Mouse (Mus musculus): ENCODE data around the gene Cdt1. TPM values are rescaled to one million over a fixed set of nuclear protein-coding genes. Genes with fewer than 3 reads are reported as not detected.
A peak's percentile ranks its signal among the peaks of the same experiment; 100 is the strongest.

The Cdt1 gene
- polyA plus RNA-seq, 1 experiment from 2014 or later, result 39.3 TPM

GRCm38 (mm10) chr8:122606810-122607209 lies 39.0 kb downstream of the Cdt1 start:
- peaks cover 10% of the 10 kb centered on the region for H3K4me1 ChIP-seq
- no peak overlapping the region for H3K27ac ChIP-seq
- H3K36me3 ChIP-seq, result no peaks in the 10 kb centered on the region
- no peak overlapping the region for H3K4me2 ChIP-seq (replicated peaks)
- no peak for ATAC-seq (ENCODE audit: low FRiP score, low read depth)
- H3K9ac ChIP-seq, result no peak overlapping the region
- no peaks in the 10 kb centered on the region for H3K27me3 ChIP-seq
- H3K4me3 ChIP-seq, result no peak overlapping the region
- 81% methylated on average over 11 of the region's 12 CpGs for WGBS
- H3K9me3 ChIP-seq, result no peaks in the 10 kb centered on the region

GRCm38 (mm10) chr8:122610209-122610608 lies 42.4 kb downstream of the Cdt1 start:
- WGBS, result 68% methylated on average over 4 of the region's 4 CpGs

GRCm38 (mm10) chr8:122610612-122611277 lies 42.9 kb downstream of the Cdt1 start:
- no peaks in the 10 kb centered on the region for H3K27me3 ChIP-seq
- H3K9ac ChIP-seq, result peak overlapping the region; percentile 77
- peaks cover 25% of the 10 kb centered on the region for H3K4me1 ChIP-seq
- H3K4me2 ChIP-seq (replicated peaks), result peak overlapping the region; percentile 92
- ATAC-seq (ENCODE audit: low FRiP score, low read depth), result no peak; the same call in 1 of the 2 replicates
- peaks cover 17% of the 10 kb centered on the region for H3K36me3 ChIP-seq
- peak overlapping the region; percentile 76 for H3K4me3 ChIP-seq
- H3K9me3 ChIP-seq, result no peaks in the 10 kb centered on the region
- 2% methylated on average over 20 of the region's 20 CpGs for WGBS
- no peak overlapping the region; the same call in 1 of the 2 replicates for H3K27ac ChIP-seq

More at GRCm38 (mm10) chr8:122610209-122610608, 42.4 kb downstream of the Cdt1 start:
- no peak overlapping the region for H3K27ac ChIP-seq
- H3K4me1 ChIP-seq, result peaks cover 21% of the 10 kb centered on the region
- H3K36me3 ChIP-seq, result peaks cover 14% of the 10 kb centered on the region
- no peaks in the 10 kb centered on the region for H3K9me3 ChIP-seq
- no peak overlapping the region for H3K9ac ChIP-seq
- peak overlapping the region; percentile 76; the same call in 1 of the 2 replicates for H3K4me3 ChIP-seq
- no peaks in the 10 kb centered on the region for H3K27me3 ChIP-seq
- peak overlapping the region; percentile 92 for H3K4me2 ChIP-seq (replicated peaks)
- no peak for ATAC-seq (ENCODE audit: low FRiP score, low read depth)

- Histone ChIP-seq H3K36me3 (peaks cover 17% of the 10 kb centered on the region), H3K4me2 (replicated peaks) (peak within 1 kb of the TSS; percentile 92), H3K27me3 (no peaks in the 10 kb centered on the region), H3K9me3 (no peaks in the 10 kb centered on the region), H3K9ac (peak within 1 kb of the TSS; percentile 81), H3K4me3 (peak within 1 kb of the TSS; percentile 76), H3K4me1 (peaks cover 33% of the 10 kb centered on the region), H3K27ac (peak within 1 kb of the TSS; percentile 67)
- peak; percentile 96 for ATAC-seq (ENCODE audit: low FRiP score, low read depth)
- WGBS, result under 1% methylated on average over 56 of the region's 57 CpGs
Observed at GRCm38 (mm10) chr8:122611295-122612133, 43.7 kb downstream of the Cdt1 start, which contains the start of the genes Galns and Trappc2l. Galns (minus strand) TSS chr8:122611463. Trappc2l (plus strand) TSS chr8:122611640.

GRCm38 (mm10) chr8:122616181-122616905 lies 48.5 kb downstream of the Cdt1 start:
- ATAC-seq (ENCODE audit: low FRiP score, low read depth), result 0 out of 2 replicates have a peak, but pooled peaks have one; percentile 4
- Histone ChIP-seq H3K27ac (peak overlapping the region; percentile 61), H3K9me3 (no peaks in the 10 kb centered on the region), H3K4me1 (peaks cover 53% of the 10 kb centered on the region), H3K27me3 (no peaks in the 10 kb centered on the region), H3K4me3 (no peak overlapping the region), H3K36me3 (peaks cover 17% of the 10 kb centered on the region), H3K9ac (no peak overlapping the region; the same call in 1 of the 2 replicates), H3K4me2 (replicated peaks) (peak overlapping the region; percentile 3; the same call in 1 of the 2 replicates)
- WGBS, result 56% methylated on average over 9 of the region's 9 CpGs

- ATAC-seq (ENCODE audit: low FRiP score, low read depth), result peak; percentile 38; the same call in 1 of the 2 replicates
- Histone ChIP-seq H3K4me1 (peaks cover 43% of the 10 kb centered on the region), H3K9ac (no peak overlapping the region), H3K4me3 (no peak overlapping the region), H3K9me3 (no peaks in the 10 kb centered on the region), H3K27ac (no peak overlapping the region), H3K27me3 (no peaks in the 10 kb centered on the region), H3K36me3 (peaks cover 17% of the 10 kb centered on the region), H3K4me2 (replicated peaks) (no peak overlapping the region)
- 22% methylated on average over 5 of the region's 7 CpGs for WGBS
Observed at GRCm38 (mm10) chr8:122617947-122618546, 50.2 kb downstream of the Cdt1 start.

- Histone ChIP-seq H3K27me3 (no peaks in the 10 kb centered on the region), H3K36me3 (peaks cover 14% of the 10 kb centered on the region), H3K4me3 (no peak overlapping the region), H3K9me3 (no peaks in the 10 kb centered on the region), H3K4me2 (replicated peaks) (no peak overlapping the region), H3K4me1 (peaks cover 43% of the 10 kb centered on the region), H3K9ac (no peak overlapping the region), H3K27ac (no peak overlapping the region)
- ATAC-seq (ENCODE audit: low FRiP score, low read depth), result no peak
- WGBS, result 76% methylated on average over 6 of the region's 6 CpGs
Observed at GRCm38 (mm10) chr8:122618660-122619378, 51.0 kb downstream of the Cdt1 start.

- H3K36me3 ChIP-seq, result peaks cover under 1% of the 10 kb centered on the region; the same call in 1 of the 2 replicates
- H3K9me3 ChIP-seq, result no peaks in the 10 kb centered on the region
- ATAC-seq (ENCODE audit: low FRiP score, low read depth), result no peak
- no peak overlapping the region for H3K9ac ChIP-seq
- H3K27me3 ChIP-seq, result no peaks in the 10 kb centered on the region
- H3K4me3 ChIP-seq, result no peak overlapping the region
- H3K4me2 ChIP-seq (replicated peaks), result no peak overlapping the region
- WGBS, result 24% methylated on average over 5 of the region's 5 CpGs
- H3K27ac ChIP-seq, result no peak overlapping the region
- H3K4me1 ChIP-seq, result peaks cover 41% of the 10 kb centered on the region
Observed at GRCm38 (mm10) chr8:122620446-122620845, 52.6 kb downstream of the Cdt1 start.

- H3K27ac ChIP-seq, result no peak within 1 kb of the TSS
- no peaks in the 10 kb centered on the region for H3K36me3 ChIP-seq
- 63% methylated on average over 6 of the region's 6 CpGs for WGBS
- H3K4me1 ChIP-seq, result peaks cover 23% of the 10 kb centered on the region
- no peaks in the 10 kb centered on the region for H3K27me3 ChIP-seq
- no peak for ATAC-seq (ENCODE audit: low FRiP score, low read depth)
- H3K4me3 ChIP-seq, result no peak within 1 kb of the TSS
- H3K9me3 ChIP-seq, result no peaks in the 10 kb centered on the region
- H3K9ac ChIP-seq, result no peak within 1 kb of the TSS
- H3K4me2 ChIP-seq (replicated peaks), result no peak within 1 kb of the TSS
Observed at GRCm38 (mm10) chr8:122622727-122623126, 54.9 kb downstream of the Cdt1 start, which contains the start of gene Pabpn1l. Pabpn1l (minus strand) TSS chr8:122622739.

Measured in limb, embryonic 13.5 days (tissue).